Comparison of ENCODE assay signal across 9 mouse cellular contexts in genomic region chr13:36731931-36732461, GRCm38 (mm10). TPM values are rescaled to one million over a fixed set of nuclear protein-coding genes. Genes with fewer than 3 reads are reported as not detected.
DNase-seq lines count a peak whose midpoint lies in the region; ATAC-seq and TF ChIP-seq lines count a peak whose summit lies in the region.
"Had no signal": no experiment of that assay in that cellular context is flagged by ENCODE, and none has a peak within 500 bp of the region (broad histone marks: within the 10 kb centered on the region; RNA-seq: fewer than 3 reads in every experiment).

No protein-coding gene starts in this region.

- peaks cover 38% of the 10 kb centered on the region for H3K4me1 ChIP-seq in hindbrain, embryonic 13.5 days (replicated peaks)
- H3K4me1 ChIP-seq in liver, postnatal 0 days (ENCODE audit: insufficient read depth), result peaks cover 16% of the 10 kb centered on the region
- H3K4me1 ChIP-seq in stomach, postnatal 0 days (replicated peaks; ENCODE audit: control insufficient read depth, insufficient read depth), result peaks cover 4% of the 10 kb centered on the region; the same call in 1 of the 2 replicates

- H3K27ac ChIP-seq in gastrocnemius, adult 2 months, result no peak overlapping the region
- peak overlapping the region; percentile 97 for H3K27ac ChIP-seq in hindbrain, embryonic 13.5 days
- H3K27ac ChIP-seq in liver, postnatal 0 days (ENCODE audit: low read depth), result peak overlapping the region; percentile 22; the same call in 1 of the 2 replicates
- H3K27ac ChIP-seq in stomach, postnatal 0 days (replicated peaks), result no peak overlapping the region

- TF ChIP-seq EP300 in liver, postnatal 0 days (IDR thresholded peaks at IDR 0.05; ENCODE audit: low read depth), result no peak
- TF ChIP-seq EP300 in stomach, postnatal 0 days (optimal IDR thresholded peaks at IDR 0.05), result no peak

- no peaks in the 10 kb centered on the region for H3K36me3 ChIP-seq in C2C12 (ENCODE audit: control insufficient read depth, insufficient read depth)
- H3K36me3 ChIP-seq in hindbrain, embryonic 13.5 days, result no peaks in the 10 kb centered on the region
- H3K36me3 ChIP-seq in liver, postnatal 0 days (replicated peaks; ENCODE audit: insufficient read depth, low read length), result no peaks in the 10 kb centered on the region; the same call in 1 of the 2 replicates
- H3K36me3 ChIP-seq in stomach, postnatal 0 days (ENCODE audit: control insufficient read depth, insufficient read depth, low read length), result no peaks in the 10 kb centered on the region
- H3K36me3 ChIP-seq: G1E had no signal

- TF ChIP-seq CTCF in gastrocnemius, adult 2 months (IDR thresholded peaks at IDR 0.05), result no peak
- no peak for TF ChIP-seq CTCF in C2C12 (IDR thresholded peaks at IDR 0.05; ENCODE audit: control insufficient read depth, insufficient read depth, insufficient read length)
- TF ChIP-seq CTCF in liver, postnatal 0 days (IDR thresholded peaks at IDR 0.05; ENCODE audit: low read depth), result no peak
- no peak for TF ChIP-seq CTCF in stomach, postnatal 0 days (IDR thresholded peaks at IDR 0.05; ENCODE audit: low read depth)

- H3K4me3 ChIP-seq in gastrocnemius, adult 2 months, result peak overlapping the region; percentile 72
- peak overlapping the region; percentile 26 for H3K4me3 ChIP-seq in C2C12 (ENCODE audit: insufficient read depth, poor library complexity, severe bottlenecking)
- H3K4me3 ChIP-seq in hindbrain, embryonic 13.5 days, result peak overlapping the region; percentile 52
- H3K4me3 ChIP-seq in liver, postnatal 0 days (ENCODE audit: low read depth, low read length), result peak overlapping the region; percentile 51
- peak overlapping the region; percentile 35 for H3K4me3 ChIP-seq in stomach, postnatal 0 days (ENCODE audit: low read depth, low read length)

- H3ac ChIP-seq in C2C12 (ENCODE audit: control insufficient read depth, insufficient read length, low read depth), result peak overlapping the region; percentile 76

- peaks cover 28% of the 10 kb centered on the region for H3K79me2 ChIP-seq in C2C12 (ENCODE audit: control insufficient read depth, insufficient read depth)

- intact Hi-C loops in gastrocnemius, adult 2 months (cut with DNase I), result no loop called here

- under 1% methylated on average over 23 of the region's 23 CpGs for WGBS in hindbrain, embryonic 13.5 days
- WGBS in liver, postnatal 0 days (ENCODE audit: insufficient replicate concordance), result 1% methylated on average over 23 of the region's 23 CpGs
- WGBS in stomach, postnatal 0 days, result 2% methylated on average over 23 of the region's 23 CpGs

- H3K9ac ChIP-seq in hindbrain, embryonic 13.5 days, result peak overlapping the region; percentile 85
- peak overlapping the region; percentile 58; the same call in 1 of the 2 replicates for H3K9ac ChIP-seq in liver, postnatal 0 days (replicated peaks)
- no peak overlapping the region for H3K9ac ChIP-seq in stomach, postnatal 0 days (ENCODE audit: low read length)

- H3K9me3 ChIP-seq in hindbrain, embryonic 13.5 days, result no peaks in the 10 kb centered on the region
- no peaks in the 10 kb centered on the region for H3K9me3 ChIP-seq in liver, postnatal 0 days (ENCODE audit: low read length)
- H3K9me3 ChIP-seq in stomach, postnatal 0 days (ENCODE audit: control insufficient read depth, low read length), result no peaks in the 10 kb centered on the region
- H3K9me3 ChIP-seq: G1E had no signal

- no peak for ATAC-seq in hindbrain, embryonic 13.5 days (ENCODE audit: low FRiP score)
- no peak for ATAC-seq in liver, postnatal 0 days
- ATAC-seq in stomach, postnatal 0 days (ENCODE audit: low FRiP score, low TSS enrichment), result no peak

- H3K27me3 ChIP-seq in C2C12 (ENCODE audit: control insufficient read depth, insufficient read depth, insufficient read length), result no peaks in the 10 kb centered on the region
- H3K27me3 ChIP-seq in hindbrain, embryonic 13.5 days, result peaks cover 71% of the 10 kb centered on the region
- peaks cover 77% of the 10 kb centered on the region for H3K27me3 ChIP-seq in liver, postnatal 0 days (ENCODE audit: insufficient read depth, low read length)
- peaks cover 20% of the 10 kb centered on the region for H3K27me3 ChIP-seq in stomach, postnatal 0 days (ENCODE audit: control insufficient read depth, insufficient read depth, low read length)

- H3K79me3 ChIP-seq in C2C12 (ENCODE audit: low read depth), result peaks cover 1% of the 10 kb centered on the region

- peak overlapping the region; percentile 67 for H3K4me2 ChIP-seq in hindbrain, embryonic 13.5 days
- peak overlapping the region; percentile 76 for H3K4me2 ChIP-seq in liver, postnatal 0 days (ENCODE audit: low read depth, low read length)
- peak overlapping the region; percentile 31 for H3K4me2 ChIP-seq in stomach, postnatal 0 days (replicated peaks; ENCODE audit: low read depth)

- no peak for DNase-seq in gastrocnemius, adult 2 months
- DNase-seq in gastrocnemius, adult 8-10 months (ENCODE audit: low spot score in 2 of 2), result no peak
- DNase-seq in embryo, embryonic 10.5 days (ENCODE audit: low spot score), result peak; percentile 63
- no peak for DNase-seq in liver, postnatal 0 days
- peak; percentile 27 for DNase-seq in stomach, postnatal 0 days (ENCODE audit: low spot score)
- DNase-seq in urinary bladder, postnatal 36 days (ENCODE audit: low spot score in 2 of 2), result no peak

TF ChIP-seq in C2C12, 6 proteins besides CTCF, POLR2A, EP300 and RAD21:
- TF ChIP-seq USF1 (IDR thresholded peaks at IDR 0.05; ENCODE audit: low read depth), result no peak
- TF ChIP-seq CEBPB (IDR thresholded peaks at IDR 0.05; ENCODE audit: low read depth), result no peak
- TF ChIP-seq FOSL1 (IDR thresholded peaks at IDR 0.05; ENCODE audit: insufficient read depth, low read length, poor library complexity, severe bottlenecking), result no peak
- no peak for TF ChIP-seq MYOG (IDR thresholded peaks at IDR 0.05; ENCODE audit: control insufficient read depth, extremely low read depth, insufficient read length)
- no peak for TF ChIP-seq MYOD1 (IDR thresholded peaks at IDR 0.05; ENCODE audit: control insufficient read depth, insufficient read length, low read depth)
- no peak for TF ChIP-seq MAX (IDR thresholded peaks at IDR 0.05)

RNA-seq across cellular contexts. Expression of gene Nrn1, which starts 2.9 kb away (rescaled TPM):
- under 1 TPM; 0.92 to 0.98 TPM for total RNA-seq in gastrocnemius, adult 2 months (2021)
- 1 to 10 TPM in 1 of 4 experiments, under 1 TPM in 3; 0.48 to 1.6 (median 0.69) TPM for total RNA-seq in gastrocnemius, adult 8-10 months (2022)
- polyA plus RNA-seq in C2C12 (2012; fragmentation: generic; extraction: Trizol), result 10.5 TPM
- polyA plus RNA-seq in hindbrain, embryonic 13.5 days (2015; fragmentation: Nextera tagmentation; extraction: Ambion mirVana), result 60.6 and 62.8 TPM in 2 replicates
- 97.4 and 98.7 TPM in 2 replicates for polyA plus RNA-seq in liver, postnatal 0 days (2015; fragmentation: Nextera tagmentation; extraction: Ambion mirVana)
- 1.6 and 1.8 TPM in 2 replicates for polyA plus RNA-seq in stomach, postnatal 0 days (2015; fragmentation: Nextera tagmentation; extraction: Ambion mirVana)
- polyA plus RNA-seq: G1E had no signal

Comparison
In these comparisons a context has a peak if more than half of its experiments do, and no peak if none do; other contexts are left out.
1. DNase-seq: peak in embryo, embryonic 10.5 days (single experiment) and stomach, postnatal 0 days (single experiment); none in gastrocnemius, adult 2 months (single experiment), gastrocnemius, adult 8-10 months (0 of 2), liver, postnatal 0 days (single experiment) and urinary bladder, postnatal 36 days (0 of 2).
2. H3K27ac ChIP-seq: peak in hindbrain, embryonic 13.5 days (single experiment) and liver, postnatal 0 days (single experiment); none in gastrocnemius, adult 2 months (single experiment) and stomach, postnatal 0 days (single experiment).
3. Peak in every context shown above with its lines, with median percentiles within 50 percentile points of each other: H3K4me3 ChIP-seq and H3K4me2 ChIP-seq.